Mouse (Mus musculus): ENCODE results near the gene Gphb5. TPM values are rescaled to one million over a fixed set of nuclear protein-coding genes. Genes with fewer than 3 reads are reported as not detected.

The Gphb5 gene
- polyA plus RNA-seq, 1 experiment: not detected

- TF ChIP-seq POLR2A (IDR thresholded peaks at IDR 0.05; ENCODE audit: borderline replicate concordance, insufficient read depth, low read length) (no peak), CTCF (IDR thresholded peaks at IDR 0.05; ENCODE audit: borderline replicate concordance, insufficient read depth, low read depth, low read length) (no peak)
- H3K27ac ChIP-seq (ENCODE audit: insufficient read depth, low read length): no peak overlapping the region
- no peak overlapping the region for H3K4me3 ChIP-seq (replicated peaks; ENCODE audit: insufficient read depth, low read depth, low read length)
- peaks cover 10% of the 10 kb centered on the region for H3K4me1 ChIP-seq (ENCODE audit: control insufficient read depth, insufficient read depth, low read length)
- no peak for DNase-seq
- 84% methylated on average over 2 of the region's 2 CpGs for WGBS
- no peaks in the 10 kb centered on the region; the same call in 1 of the 2 replicates for H3K27me3 ChIP-seq (ENCODE audit: control insufficient read depth, insufficient read depth, low read length)
Measured at GRCm38 (mm10) chr12:75369418-75369851, 47.1 kb downstream of the Gphb5 start.

- Histone ChIP-seq H3K27ac (ENCODE audit: insufficient read depth, low read length) (no peak overlapping the region), H3K27me3 (ENCODE audit: control insufficient read depth, insufficient read depth, low read length) (no peaks in the 10 kb centered on the region; the same call in 1 of the 2 replicates), H3K4me3 (replicated peaks; ENCODE audit: insufficient read depth, low read depth, low read length) (no peak overlapping the region), H3K4me1 (ENCODE audit: control insufficient read depth, insufficient read depth, low read length) (peaks cover 10% of the 10 kb centered on the region)
- 12% methylated on average over 5 of the region's 5 CpGs for WGBS
- peak; percentile 58 to 75 for DNase-seq
- no peak for TF ChIP-seq CTCF (IDR thresholded peaks at IDR 0.05; ENCODE audit: borderline replicate concordance, insufficient read depth, low read depth, low read length)
- no peak for TF ChIP-seq POLR2A (IDR thresholded peaks at IDR 0.05; ENCODE audit: borderline replicate concordance, insufficient read depth, low read length)
Measured at GRCm38 (mm10) chr12:75368527-75368926, 48.1 kb downstream of the Gphb5 start.

- Histone ChIP-seq H3K27me3 (ENCODE audit: control insufficient read depth, insufficient read depth, low read length) (no peaks in the 10 kb centered on the region; the same call in 1 of the 2 replicates), H3K4me3 (replicated peaks; ENCODE audit: insufficient read depth, low read depth, low read length) (no peak overlapping the region), H3K4me1 (ENCODE audit: control insufficient read depth, insufficient read depth, low read length) (peaks cover 10% of the 10 kb centered on the region), H3K27ac (ENCODE audit: insufficient read depth, low read length) (no peak overlapping the region)
- WGBS: 98% methylated on average over 6 of the region's 6 CpGs
- TF ChIP-seq POLR2A (IDR thresholded peaks at IDR 0.05; ENCODE audit: borderline replicate concordance, insufficient read depth, low read length): no peak
- TF ChIP-seq CTCF (IDR thresholded peaks at IDR 0.05; ENCODE audit: borderline replicate concordance, insufficient read depth, low read depth, low read length): no peak
- DNase-seq: no peak
Measured at GRCm38 (mm10) chr12:75367371-75367770, 49.2 kb downstream of the Gphb5 start.

- WGBS: 96% methylated on average over 14 of the region's 14 CpGs
- H3K4me3 ChIP-seq (replicated peaks; ENCODE audit: insufficient read depth, low read depth, low read length): no peak overlapping the region
- DNase-seq: no peak
- peaks cover 10% of the 10 kb centered on the region for H3K4me1 ChIP-seq (ENCODE audit: control insufficient read depth, insufficient read depth, low read length)
- TF ChIP-seq CTCF (IDR thresholded peaks at IDR 0.05; ENCODE audit: borderline replicate concordance, insufficient read depth, low read depth, low read length): no peak
- no peak for TF ChIP-seq POLR2A (IDR thresholded peaks at IDR 0.05; ENCODE audit: borderline replicate concordance, insufficient read depth, low read length)
- no peak overlapping the region for H3K27ac ChIP-seq (ENCODE audit: insufficient read depth, low read length)
- H3K27me3 ChIP-seq (ENCODE audit: control insufficient read depth, insufficient read depth, low read length): no peaks in the 10 kb centered on the region; the same call in 1 of the 2 replicates
Measured at GRCm38 (mm10) chr12:75365621-75366124, 50.9 kb downstream of the Gphb5 start.

DNA sequence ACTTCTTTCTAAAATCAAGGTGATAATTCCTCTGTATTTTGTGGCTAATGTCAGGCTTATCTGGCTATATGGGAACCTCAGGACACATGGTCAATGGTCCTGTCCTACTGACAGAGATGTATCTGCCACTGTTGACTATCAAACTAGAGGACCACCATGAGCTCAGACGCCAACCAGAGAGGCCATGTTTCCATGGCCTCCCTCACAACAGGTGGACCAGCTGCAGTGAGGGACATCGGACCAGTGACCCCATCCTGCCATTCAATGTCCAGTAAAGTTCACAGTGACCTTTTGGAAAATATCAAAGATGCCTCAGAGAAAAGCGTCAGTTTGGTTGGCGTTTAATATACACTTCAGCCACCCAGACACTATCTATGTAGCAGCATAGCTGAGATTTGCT lies 52.2 kb downstream of the Gphb5 start:
- Histone ChIP-seq H3K4me1 (ENCODE audit: control insufficient read depth, insufficient read depth, low read length) (peaks cover 12% of the 10 kb centered on the region), H3K27ac (ENCODE audit: insufficient read depth, low read length) (no peak overlapping the region), H3K27me3 (ENCODE audit: control insufficient read depth, insufficient read depth, low read length) (no peaks in the 10 kb centered on the region; the same call in 1 of the 2 replicates), H3K4me3 (replicated peaks; ENCODE audit: insufficient read depth, low read depth, low read length) (no peak overlapping the region)
- TF ChIP-seq CTCF (IDR thresholded peaks at IDR 0.05; ENCODE audit: borderline replicate concordance, insufficient read depth, low read depth, low read length): no peak
- WGBS: 96% methylated on average over 4 of the region's 4 CpGs
- no peak for DNase-seq

GRCm38 (mm10) chr12:75362456-75362855 lies 54.1 kb downstream of the Gphb5 start:
- H3K27ac ChIP-seq (ENCODE audit: insufficient read depth, low read length): no peak overlapping the region
- 90% methylated on average over 16 of the region's 16 CpGs for WGBS
- TF ChIP-seq POLR2A (IDR thresholded peaks at IDR 0.05; ENCODE audit: borderline replicate concordance, insufficient read depth, low read length): no peak
- DNase-seq: no peak
- H3K4me1 ChIP-seq (ENCODE audit: control insufficient read depth, insufficient read depth, low read length): peaks cover 7% of the 10 kb centered on the region; the same call in 1 of the 2 replicates
- no peaks in the 10 kb centered on the region; the same call in 1 of the 2 replicates for H3K27me3 ChIP-seq (ENCODE audit: control insufficient read depth, insufficient read depth, low read length)
- no peak overlapping the region for H3K4me3 ChIP-seq (replicated peaks; ENCODE audit: insufficient read depth, low read depth, low read length)

Other genes starting within 250 kb of the Gphb5 start
- gene Kcnh5, start 239.4 kb downstream of the Gphb5 start, polyA plus RNA-seq (2012; rRNA removed): 1.4 and 2.0 TPM in 2 replicates
- 8.2 and 9.1 TPM in 2 replicates for gene Rhoj, start 108.5 kb downstream of the Gphb5 start, polyA plus RNA-seq (2012; rRNA removed)
- gene Ppp2r5e, start 179.5 kb upstream of the Gphb5 start, polyA plus RNA-seq (2012; rRNA removed): 39.4 and 42.7 TPM in 2 replicates